Mouse (Mus musculus): ENCODE results near the gene Nr1i2.
"Not testable (repeated sequence)": the region's sequence is repeated elsewhere in the genome, so short reads cannot be mapped to it uniquely, and the experiment has no call there.

Gene Nr1i2

GRCm38 (mm10) chr16:38287357-38287756 lies 7.3 kb downstream of the Nr1i2 start:
- DNase-seq (ENCODE audit: low read depth, low spot score) = no peak

- DNase-seq (ENCODE audit: low read depth, low spot score) = no peak
Measured at GRCm38 (mm10) chr16:38286541-38286940, 8.1 kb downstream of the Nr1i2 start.

DNA sequence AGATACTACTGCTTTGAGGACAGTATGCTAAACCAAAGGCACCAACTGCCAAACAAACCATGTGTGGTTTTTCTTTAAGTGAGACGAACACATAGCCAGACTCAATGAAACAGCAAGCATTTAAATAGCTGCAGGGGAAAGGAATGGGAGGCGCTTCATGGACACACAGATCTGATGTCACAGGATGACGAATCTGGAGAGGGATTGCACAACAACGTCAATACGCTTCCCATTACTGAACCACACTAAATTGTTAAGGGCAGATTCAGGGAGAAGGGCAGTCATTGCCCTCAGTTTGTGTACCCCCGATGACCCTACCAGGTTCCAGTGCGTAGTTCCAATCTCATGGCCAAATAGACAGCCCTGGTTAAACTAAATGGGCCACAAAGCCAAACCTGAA lies 8.8 kb downstream of the Nr1i2 start:
- DNase-seq (ENCODE audit: low read depth, low spot score) = no peak

GRCm38 (mm10) chr16:38283300-38283699 lies 11.3 kb downstream of the Nr1i2 start:
- DNase-seq (ENCODE audit: low read depth, low spot score) = no peak

DNA sequence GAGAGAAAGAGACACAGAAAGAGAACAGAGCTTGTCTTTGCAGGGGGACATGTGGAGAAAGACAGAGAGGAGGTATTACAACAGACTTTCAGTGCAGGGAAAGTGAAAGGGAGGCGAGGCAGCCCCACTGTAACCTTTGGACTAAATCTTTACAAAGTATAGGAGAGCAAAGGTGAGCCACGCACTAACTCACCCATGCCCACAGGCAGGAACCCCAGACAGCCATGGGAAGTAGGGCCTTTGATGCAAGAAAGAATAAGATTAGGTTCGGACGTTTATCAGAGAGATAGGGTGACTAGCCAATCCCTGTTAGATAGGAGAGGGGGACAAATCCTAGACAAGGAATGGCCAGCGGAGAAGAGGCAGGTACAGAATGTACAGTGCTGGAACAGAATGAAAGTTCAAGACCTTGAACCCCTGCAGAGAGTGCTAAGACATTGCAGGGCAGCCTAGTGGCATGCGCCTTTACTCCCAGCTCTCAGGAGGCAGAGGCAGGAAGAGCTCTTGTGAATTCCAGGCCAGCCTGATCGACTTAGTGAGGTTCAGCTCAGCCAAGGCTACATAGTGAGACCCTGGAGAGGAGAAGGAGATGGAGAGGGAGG lies 12.0 kb downstream of the Nr1i2 start:
- no peak for DNase-seq (ENCODE audit: low read depth, low spot score)

DNA sequence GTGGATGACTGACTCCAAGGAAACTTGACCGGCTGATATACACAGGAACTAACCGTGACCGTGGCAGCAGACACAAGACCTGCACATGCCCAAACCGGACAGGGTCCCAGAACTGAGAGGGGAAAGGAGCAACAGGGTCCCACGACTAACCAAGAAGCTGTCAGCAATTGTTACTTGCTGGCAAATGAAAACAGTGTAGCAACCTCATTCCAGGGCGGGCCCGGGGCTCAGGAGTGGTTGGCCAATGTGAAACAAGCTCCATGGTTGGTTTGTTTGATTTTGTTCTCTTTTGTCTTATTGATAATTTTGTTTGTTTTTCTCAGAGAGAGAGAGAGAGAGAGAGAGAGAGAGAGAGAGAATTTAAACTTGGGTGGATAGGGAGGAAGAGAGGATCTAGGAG lies 13.7 kb downstream of the Nr1i2 start:
- DNase-seq (ENCODE audit: low read depth, low spot score) = no peak

GRCm38 (mm10) chr16:38279794-38280193 lies 14.8 kb downstream of the Nr1i2 start:
- DNase-seq (ENCODE audit: low read depth, low spot score) = no peak

DNA sequence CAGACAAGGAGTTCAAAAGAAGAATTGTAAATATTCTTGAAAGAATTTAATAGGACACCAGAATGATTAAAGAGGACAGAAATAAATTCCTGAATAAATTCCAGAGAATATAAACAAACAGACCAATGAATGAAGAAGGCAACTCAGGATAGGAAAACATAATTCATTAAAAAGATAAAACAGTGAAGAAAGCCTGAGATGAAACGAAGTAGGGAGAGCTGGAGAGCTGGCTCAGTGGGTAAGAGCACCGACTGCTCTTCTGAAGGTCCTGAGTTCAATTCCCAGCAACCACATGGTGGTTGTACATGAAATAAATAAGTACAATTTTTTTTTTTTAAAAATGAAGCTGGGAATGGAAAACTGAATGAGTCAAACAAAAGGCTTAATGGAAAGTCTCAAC lies 19.9 kb downstream of the Nr1i2 start:
- no peak for DNase-seq (ENCODE audit: low read depth, low spot score)

DNA sequence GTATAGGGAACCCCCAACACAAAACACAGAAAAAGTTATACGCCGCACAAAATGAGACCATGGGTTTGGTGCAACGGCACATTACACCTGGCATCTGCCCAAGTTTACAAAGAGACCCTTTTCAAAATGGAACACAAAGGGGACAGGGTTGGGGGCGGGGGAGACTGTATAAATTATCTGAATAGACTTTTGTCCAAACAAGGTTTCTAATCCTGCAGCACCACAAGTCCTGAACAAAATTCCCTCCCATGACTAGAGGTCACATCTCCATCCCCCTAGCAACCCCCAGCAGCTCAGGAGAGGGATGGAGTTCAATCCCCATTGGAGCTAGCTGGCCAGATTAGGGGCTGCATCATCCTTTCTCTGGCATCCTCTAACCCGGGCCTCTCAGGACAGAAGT lies 22.1 kb downstream of the Nr1i2 start:
- DNase-seq (ENCODE audit: low read depth, low spot score) = no peak

- no peak for DNase-seq (ENCODE audit: low read depth, low spot score)
Measured at GRCm38 (mm10) chr16:38271601-38272000, 23.0 kb downstream of the Nr1i2 start.

DNA sequence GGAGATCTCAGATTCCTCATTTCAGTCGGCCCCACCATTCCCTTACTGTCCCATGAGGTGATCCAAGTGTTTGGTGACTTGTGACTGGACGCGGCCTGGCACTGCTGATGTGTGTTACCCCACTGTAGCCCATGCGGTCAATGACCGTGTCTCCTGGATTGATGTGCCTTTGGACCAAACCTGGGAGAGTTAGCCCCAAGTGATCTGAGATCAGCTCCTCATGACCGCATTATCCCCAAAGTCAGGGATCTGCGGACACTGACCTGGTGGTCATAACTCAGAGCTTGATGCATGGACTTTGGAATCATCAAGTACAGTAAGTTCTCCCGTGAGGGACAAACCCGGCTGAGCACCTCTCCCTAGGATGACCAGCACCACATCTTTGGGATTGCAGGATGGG lies 38.7 kb downstream of the Nr1i2 start:
- DNase-seq (ENCODE audit: low read depth, low spot score) = no peak

DNA sequence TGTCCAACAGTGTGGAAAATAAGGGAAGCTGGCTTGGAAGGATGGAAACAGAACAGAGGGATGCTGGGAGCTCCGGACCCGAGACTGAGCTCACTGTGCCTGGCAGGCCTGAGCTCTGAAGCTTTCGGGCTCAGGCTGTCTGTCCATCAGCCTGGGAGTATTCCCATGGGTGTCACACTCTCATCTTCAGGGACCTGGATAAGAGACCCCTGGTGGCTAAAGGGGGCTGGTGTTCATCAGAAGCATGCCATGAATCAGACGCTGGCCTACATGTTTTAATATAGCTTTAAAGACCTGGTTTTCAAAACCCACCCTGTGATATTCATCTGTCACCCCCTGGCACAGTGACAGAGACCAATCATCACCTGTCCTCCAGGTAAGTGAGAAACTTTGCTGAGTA lies 39.5 kb downstream of the Nr1i2 start:
- DNase-seq (ENCODE audit: low read depth, low spot score) = no peak

DNA sequence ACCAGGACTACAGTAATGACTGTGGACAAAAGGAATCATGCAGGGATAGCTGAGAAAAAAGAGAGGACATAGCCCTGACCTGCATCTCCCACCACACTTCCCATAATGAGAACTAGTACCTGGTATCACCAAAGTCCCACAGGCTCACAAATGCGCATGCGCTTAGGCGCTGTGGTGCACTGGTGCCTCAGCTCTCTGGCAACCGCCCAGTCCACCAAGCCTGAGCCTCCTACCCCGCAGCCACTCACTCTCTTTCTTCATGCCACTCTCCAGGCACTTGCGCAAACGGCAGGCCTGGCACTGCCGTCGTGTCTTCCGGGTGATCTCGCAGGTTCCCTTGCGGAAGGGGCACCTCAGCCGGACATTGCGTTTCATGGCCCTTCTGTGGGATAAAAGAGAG lies 40.6 kb downstream of the Nr1i2 start:
- no peak for DNase-seq (ENCODE audit: low read depth, low spot score)

DNA sequence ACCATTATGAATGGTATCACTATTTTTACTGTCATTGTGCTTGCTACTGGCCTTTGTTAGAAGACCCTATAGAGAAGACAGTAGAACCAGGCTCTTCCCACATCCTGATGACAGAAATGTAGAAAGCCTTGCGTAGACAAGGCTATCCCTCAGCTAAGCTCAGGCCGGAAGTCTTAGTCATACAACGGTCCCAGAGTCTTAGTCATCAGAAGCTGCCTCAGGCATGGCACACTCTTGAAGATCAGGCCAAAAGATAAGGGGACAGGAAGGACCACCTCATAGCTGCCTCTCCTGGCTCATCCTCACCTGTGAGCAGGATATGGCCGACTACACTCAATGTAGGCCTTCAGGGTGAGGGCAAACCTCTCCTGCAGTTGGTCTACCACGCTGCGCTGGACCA lies 44.2 kb downstream of the Nr1i2 start:
- no peak for DNase-seq (ENCODE audit: low read depth, low spot score)

- peak; percentile 33 for DNase-seq (ENCODE audit: low read depth, low spot score)
Measured at GRCm38 (mm10) chr16:38248331-38248961, 46.2 kb downstream of the Nr1i2 start.

GRCm38 (mm10) chr16:38245849-38246585 lies 48.6 kb downstream of the Nr1i2 start:
- no peak for DNase-seq (ENCODE audit: low read depth, low spot score)

DNA sequence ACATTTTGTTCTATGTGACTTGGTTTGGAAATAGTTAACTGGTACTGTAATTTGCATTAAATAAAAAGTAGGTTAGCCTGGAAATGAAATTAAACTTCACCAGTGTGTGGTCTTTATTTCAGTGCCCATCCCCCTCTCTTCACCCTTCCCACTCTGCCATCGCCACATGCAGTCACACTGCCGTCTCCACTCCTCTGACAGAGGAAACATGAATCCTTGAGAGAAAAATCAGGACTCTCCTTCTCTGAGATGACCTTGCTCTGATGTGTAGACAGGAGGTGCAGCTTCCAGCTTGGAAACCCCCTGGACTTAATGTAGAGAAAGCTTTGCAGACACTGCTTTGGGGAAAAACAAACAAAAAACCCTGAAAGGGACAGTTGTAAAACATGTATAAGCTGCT lies 49.2 kb downstream of the Nr1i2 start:
- DNase-seq (ENCODE audit: low read depth, low spot score) = no peak

DNA sequence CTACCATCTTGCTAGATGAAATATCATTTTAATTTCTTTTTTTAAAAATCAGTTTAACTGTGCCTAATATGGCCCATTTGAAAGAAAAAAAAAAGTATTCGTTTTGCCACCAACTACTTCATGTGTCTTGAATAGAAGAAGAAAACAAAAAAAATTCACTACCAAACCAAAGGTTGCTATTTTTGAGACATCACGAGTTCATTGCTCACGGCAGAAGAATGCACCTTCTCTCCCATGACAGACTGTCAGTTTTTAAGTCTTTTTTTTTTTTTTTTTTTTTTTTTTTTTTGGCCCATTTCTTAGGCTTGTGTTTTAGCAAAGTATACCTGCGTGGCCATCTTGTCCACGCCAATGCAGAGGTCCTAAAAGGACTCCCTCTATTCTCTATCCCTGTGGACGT lies 50.5 kb downstream of the Nr1i2 start:
- no peak for DNase-seq (ENCODE audit: low read depth, low spot score)

- DNase-seq (ENCODE audit: low read depth, low spot score) = no peak
Measured at GRCm38 (mm10) chr16:38240167-38240566, 54.5 kb downstream of the Nr1i2 start.

DNA sequence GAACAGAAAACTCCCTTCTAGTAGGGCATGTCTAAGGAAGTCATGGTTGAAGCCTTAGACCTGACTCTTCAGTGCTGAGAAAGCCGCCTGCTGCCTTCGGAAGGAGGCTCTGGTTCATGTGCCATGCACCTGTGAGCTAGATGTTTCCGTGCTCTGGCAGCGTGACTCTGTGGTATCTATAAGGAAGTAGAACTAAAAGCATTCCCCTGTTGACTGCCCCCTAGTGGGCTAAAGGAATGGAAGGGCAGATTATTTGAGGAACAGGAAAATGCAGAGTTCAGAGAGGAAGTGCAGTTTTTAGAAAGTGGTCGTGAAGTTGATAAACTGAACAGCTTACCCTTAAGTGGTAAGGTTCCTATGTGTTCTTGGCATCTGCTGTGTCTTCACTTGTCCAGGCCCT lies 54.9 kb downstream of the Nr1i2 start:
- peak; percentile 49 for DNase-seq (ENCODE audit: low read depth, low spot score)

DNA sequence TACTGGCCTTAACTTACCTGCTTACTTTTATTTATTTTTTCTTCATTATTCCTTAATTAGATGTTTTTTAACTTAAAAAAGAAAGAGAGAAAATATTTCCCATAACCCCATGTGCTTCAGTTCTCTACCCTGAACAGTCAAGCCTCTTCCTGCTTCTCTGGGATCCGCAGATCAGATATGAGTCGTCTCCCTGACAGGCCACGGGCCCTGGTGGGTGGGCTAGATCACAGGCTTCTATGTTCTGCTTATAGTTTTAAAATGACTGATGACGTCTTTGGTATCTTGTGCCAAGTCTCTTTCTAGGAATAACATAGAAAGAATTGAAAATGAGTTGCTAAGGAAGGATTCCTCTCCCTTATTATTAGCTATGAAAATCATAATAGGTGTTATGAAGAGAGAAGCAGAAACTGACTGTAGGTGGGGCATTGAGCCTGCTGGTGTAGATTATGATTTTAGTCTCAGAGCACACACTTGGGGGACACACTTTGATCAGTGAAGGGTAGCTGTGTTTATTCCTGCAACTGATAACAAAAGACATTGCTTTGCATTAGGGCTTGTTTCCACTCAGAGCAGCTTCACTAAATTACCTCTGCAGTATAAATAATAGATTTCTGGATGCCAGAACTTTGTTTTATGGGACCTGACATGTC lies 57.6 kb downstream of the Nr1i2 start:
- DNase-seq (ENCODE audit: low read depth, low spot score) = no peak

- not testable (repeated sequence) for DNase-seq (ENCODE audit: low read depth, low spot score)
Measured at GRCm38 (mm10) chr16:38222491-38222890, 72.1 kb downstream of the Nr1i2 start.

DNA sequence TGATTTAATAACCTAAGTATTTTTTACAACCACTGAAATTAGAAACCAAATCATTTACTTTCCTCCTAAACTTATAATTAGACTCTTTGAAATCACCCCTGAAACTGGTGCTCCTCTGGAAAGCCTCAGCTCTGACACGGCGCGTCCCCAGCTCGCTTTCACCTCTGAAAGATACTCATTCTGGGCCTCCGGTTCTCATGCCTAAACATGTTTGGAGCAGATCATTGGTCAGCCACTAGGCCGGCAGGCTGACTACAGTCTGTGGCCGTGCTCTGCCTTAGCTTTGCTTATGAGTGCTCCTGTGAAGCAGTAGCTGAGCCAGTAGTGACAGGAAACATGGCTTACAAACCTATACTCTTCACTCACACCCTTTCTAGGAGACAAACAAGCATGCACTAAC lies 89.4 kb downstream of the Nr1i2 start:
- no peak for DNase-seq (ENCODE audit: low read depth, low spot score)
